Mouse (Mus musculus) hindbrain, embryonic 14.5 days (tissue): Measurements from ENCODE around the gene Nom1. TPM values are rescaled to one million over a fixed set of nuclear protein-coding genes. Genes with fewer than 3 reads are reported as not detected.

ENCODE experiments used
- ATAC-seq: fragments of 200-750 bp; cut with Nextera tagmentation; 2 replicates; pipeline ENCODE4 v1.8.0; 2017; ENCODE audit warnings: moderate number of reproducible peaks, mild to moderate bottlenecking, moderate TSS enrichment, moderate library complexity; ENCODE audit not compliant: low FRiP score
- DNase-seq: peaks from one replicate; pipeline ENCODE4 v3.0.0-alpha.2; 2015; ENCODE audit warnings: low spot score
- H3K27ac ChIP-seq: fragments of 300-500 bp; sonication (generic); 2 replicates; pipeline ENCODE4 v1.5.1; 2014; ENCODE audit warnings: mild to moderate bottlenecking, moderate library complexity
- H3K27me3 ChIP-seq: fragments of 300-500 bp; sonication (generic); 2 replicates; pipeline ENCODE4 v1.6.1; 2014; ENCODE audit warnings: mild to moderate bottlenecking, low read length, mixed read lengths; ENCODE audit not compliant: control insufficient read depth, insufficient read depth
- H3K36me3 ChIP-seq: fragments of 300-500 bp; sonication (generic); replicated peaks from 2 replicates; pipeline ENCODE4 v1.6.1; 2014; ENCODE audit not compliant: control insufficient read depth, insufficient read depth
- H3K4me1 ChIP-seq: fragments of 300-500 bp; sonication (generic); replicated peaks from 2 replicates; pipeline ENCODE4 v1.6.1; 2014; ENCODE audit warnings: antibody characterized with exemption, low read length, mixed read lengths; ENCODE audit not compliant: control insufficient read depth, insufficient read depth
- H3K4me2 ChIP-seq: fragments of 300-500 bp; sonication (generic); replicated peaks from 2 replicates; pipeline ENCODE4 v1.6.1; 2014; ENCODE audit warnings: mild to moderate bottlenecking, moderate library complexity
- H3K4me3 ChIP-seq: fragments of 300-500 bp; sonication (generic); replicated peaks from 2 replicates; pipeline ENCODE4 v1.5.1; 2014; ENCODE audit warnings: mild to moderate bottlenecking, low read length
- H3K9ac ChIP-seq: fragments of 300-500 bp; sonication (generic); 2 replicates; pipeline ENCODE4 v1.6.1; 2014
- H3K9me3 ChIP-seq: fragments of 300-500 bp; sonication (generic); 2 replicates; pipeline ENCODE4 v1.6.1; 2016; ENCODE audit warnings: low read length; ENCODE audit not compliant: control insufficient read depth
- WGBS: fragments of 180-500 bp; shearing (Covaris S2); extraction: QIAGEN DNeasy Blood & Tissue Kit; methylation state at CpG from one replicate; pipeline ENCODE4 v1.1.7; 2014; 5-methylcytosine and 5-hydroxymethylcytosine counted together
- polyA plus RNA-seq: library from polyadenylated mRNA; unstranded; fragments of >200 nt; fragmentation: Nextera tagmentation; extraction: Ambion mirVana; gene quantifications from 2 replicates; pipeline ENCODE4 v1.2.1, GENCODE M21; 2014

The Nom1 gene
- polyA plus RNA-seq, 1 experiment from 2014 or later: 14.1 TPM

- no peak for DNase-seq
- H3K27me3 ChIP-seq: no peaks in the 10 kb centered on the region
- H3K4me3 ChIP-seq: no peak overlapping the region
- no peaks in the 10 kb centered on the region for H3K9me3 ChIP-seq
- no peaks in the 10 kb centered on the region for H3K4me1 ChIP-seq
- no peak for ATAC-seq
- H3K36me3 ChIP-seq: no peaks in the 10 kb centered on the region
- H3K9ac ChIP-seq: no peak overlapping the region
- H3K27ac ChIP-seq: no peak overlapping the region
- 92% methylated on average over 3 of the region's 3 CpGs for WGBS
- no peak overlapping the region for H3K4me2 ChIP-seq
Measured at GRCm38 (mm10) chr5:29507013-29507412, 72.5 kb downstream of the Nom1 start.

Other genes with a start within 250 kb of the Nom1 start
- gene Rnf32, start 238.7 kb upstream of the Nom1 start, polyA plus RNA-seq: 18.7 and 19.8 TPM in 2 replicates
- gene Lmbr1, start 56.3 kb upstream of the Nom1 start, polyA plus RNA-seq: 42.2 and 44.4 TPM in 2 replicates
- gene Mnx1, start 43.8 kb downstream of the Nom1 start, polyA plus RNA-seq: 0.50 and 0.63 TPM in 2 replicates
- gene Ube3c, start 134.6 kb downstream of the Nom1 start, polyA plus RNA-seq: 51.8 and 53.0 TPM in 2 replicates